Mouse (Mus musculus) cerebellum, postnatal 36 days (tissue): ENCODE results near the gene Wdr4.
"Not testable (repeated sequence)": the region's sequence is repeated elsewhere in the genome, so short reads cannot be mapped to it uniquely, and the experiment has no call there.

ENCODE experiments used
- DNase-seq, 2 experiments: peaks; one replicate each; pipeline ENCODE4 v3.0.0; 2021 to 2022; ENCODE audit warnings: mixed read lengths in 2 of 2

The Wdr4 gene

DNA sequence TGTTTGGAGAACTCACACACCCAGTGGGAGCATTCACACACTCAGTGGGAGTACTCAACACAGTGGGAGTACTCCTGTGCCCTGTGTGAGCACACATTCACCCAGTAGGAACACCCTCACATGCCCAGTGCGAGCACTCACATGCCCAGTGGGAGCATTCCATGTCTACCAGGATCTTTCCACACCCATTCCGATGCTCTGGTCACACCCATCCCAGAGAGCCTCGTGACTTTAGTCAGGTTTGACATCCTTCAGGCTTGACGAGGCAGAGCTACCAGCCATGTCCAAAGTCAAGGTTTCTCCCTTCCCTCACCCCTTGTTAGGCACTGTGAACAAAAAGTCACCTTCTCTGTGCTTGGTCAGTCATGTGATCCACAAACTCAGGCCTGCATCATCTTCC is 15.6 kb upstream of the Wdr4 start:
- no peak for DNase-seq

DNA sequence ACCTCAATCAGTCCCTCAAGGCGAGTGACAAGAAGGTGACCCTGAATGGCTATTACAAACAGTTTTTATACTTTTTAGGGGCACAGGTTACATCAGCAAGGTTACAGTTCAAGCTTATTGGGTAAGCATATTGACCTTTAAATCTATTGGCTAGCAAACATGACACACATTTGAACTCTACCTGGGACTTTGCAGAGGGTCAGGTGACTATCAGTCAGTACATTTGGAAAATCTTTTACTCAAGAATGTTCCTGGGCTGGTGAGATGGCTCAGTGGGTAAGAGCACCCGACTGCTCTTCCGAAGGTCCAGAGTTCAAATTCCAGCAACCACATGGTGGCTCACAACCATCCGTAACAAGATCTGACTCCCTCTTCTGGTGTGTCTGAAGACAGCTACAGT is 12.6 kb upstream of the Wdr4 start:
- not testable (repeated sequence) for DNase-seq

DNA sequence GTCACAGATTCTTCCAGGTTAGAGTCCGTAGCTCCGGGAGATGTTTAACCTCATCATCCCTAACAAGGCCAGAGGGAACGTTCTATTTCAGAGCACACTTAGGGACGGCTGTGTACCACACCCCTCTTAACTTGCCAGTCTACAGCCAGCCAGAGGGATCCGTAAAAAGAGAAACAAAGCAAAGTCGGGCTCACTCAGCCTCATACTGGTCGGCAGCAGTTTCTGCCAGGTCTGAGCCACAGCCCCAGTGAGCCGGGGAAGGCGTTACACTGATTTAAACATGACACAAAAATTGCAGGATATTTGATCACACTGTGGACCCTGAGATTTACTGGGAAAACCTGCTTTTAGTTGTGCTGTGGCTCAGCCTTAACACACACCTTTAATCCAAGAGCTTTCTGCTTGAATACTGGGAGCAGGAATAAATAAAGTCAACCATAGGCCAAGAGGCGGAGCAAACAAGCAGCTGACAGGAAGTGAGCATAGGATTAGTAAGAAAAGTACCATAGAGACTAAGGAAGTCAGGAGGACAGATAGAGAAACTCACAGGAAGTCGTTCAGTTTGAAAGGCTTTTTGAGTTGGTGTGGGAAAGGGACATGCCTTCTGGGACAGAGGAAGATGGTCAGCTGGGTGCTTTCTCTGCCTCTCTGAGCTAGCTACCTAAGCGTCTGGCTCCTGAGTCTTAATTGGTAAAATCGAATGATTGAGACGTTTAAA is 11.8 kb upstream of the Wdr4 start:
- DNase-seq, result no peak

DNA sequence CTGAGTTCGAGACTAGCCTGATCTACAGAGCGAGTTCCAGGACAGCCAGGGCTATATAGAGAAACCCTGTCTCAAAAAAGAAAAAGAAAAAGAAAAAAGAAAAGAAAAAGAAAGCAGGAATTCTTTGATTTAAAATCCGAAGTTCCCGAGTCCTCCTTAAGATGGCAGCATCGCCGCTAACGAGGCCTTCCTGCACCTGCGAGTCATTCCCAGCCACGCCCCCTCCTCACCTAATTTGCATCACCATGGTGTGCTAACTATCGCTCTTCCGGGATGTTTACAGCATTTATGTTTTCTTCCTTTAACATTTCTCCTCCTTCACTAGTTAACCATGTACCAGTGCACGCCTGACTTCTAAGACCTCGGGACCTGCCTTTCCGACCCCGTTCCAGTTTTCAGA is 9.5 kb upstream of the Wdr4 start:
- DNase-seq, result peak in 1 of 2 experiments; percentile 20

DNA sequence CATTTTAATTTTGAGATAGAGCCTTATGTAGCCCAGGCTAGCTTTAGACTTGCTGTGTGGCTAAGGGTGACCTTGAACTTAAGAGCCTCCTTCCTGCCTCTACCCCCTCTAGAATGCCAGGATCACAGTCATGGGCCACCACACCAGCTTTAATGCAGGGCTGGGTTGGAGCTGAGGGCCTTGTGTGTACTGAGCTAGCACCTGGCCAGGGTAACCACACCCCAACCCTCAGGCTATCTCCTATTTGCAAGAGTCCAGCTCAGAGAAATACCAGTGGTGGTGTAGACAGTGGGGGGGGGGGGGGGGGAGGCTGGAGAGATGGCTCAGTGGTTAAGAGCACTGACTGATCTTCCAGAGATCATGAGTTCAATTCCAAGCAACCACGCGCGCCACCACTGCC is 6.0 kb upstream of the Wdr4 start:
- no peak for DNase-seq

DNA sequence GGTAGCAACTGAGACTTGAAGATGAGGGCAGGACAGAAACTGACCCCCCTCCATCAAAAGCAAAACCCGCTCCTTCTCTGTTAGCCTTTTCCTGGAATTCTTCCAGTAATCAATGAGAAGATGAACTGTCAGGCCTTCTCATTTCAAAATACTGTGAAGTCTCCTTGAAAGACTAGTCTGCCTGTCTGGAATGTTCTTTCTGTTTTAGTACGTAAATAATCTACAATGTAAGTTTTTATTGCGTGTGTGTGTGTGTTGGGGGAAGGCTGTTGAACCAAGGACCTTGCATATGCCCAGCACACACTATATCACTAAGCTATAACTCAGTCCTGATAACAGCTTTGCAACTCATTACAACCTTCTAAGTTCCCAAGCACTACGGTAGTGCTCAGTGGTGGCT is 5.3 kb upstream of the Wdr4 start:
- DNase-seq, result no peak

DNA sequence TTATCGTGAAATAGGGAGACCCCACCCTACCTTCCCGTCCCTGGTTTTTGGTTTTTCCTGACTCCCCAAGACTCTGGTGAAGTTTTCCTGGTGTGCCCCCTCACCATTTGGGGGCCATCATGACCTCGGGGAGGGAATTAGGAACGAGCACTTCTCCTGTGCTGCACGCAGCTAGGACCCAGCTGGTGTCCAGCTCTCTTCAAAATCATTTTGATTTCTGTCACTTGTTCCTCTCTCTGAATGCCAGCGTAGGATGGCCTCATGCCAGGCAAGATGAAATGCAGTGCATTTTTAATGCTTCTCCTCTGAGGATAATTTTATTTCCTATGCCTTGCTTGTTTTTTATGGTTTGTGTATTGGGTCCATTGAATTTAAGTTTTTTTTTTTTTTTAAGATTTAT is 2.2 kb upstream of the Wdr4 start:
- DNase-seq, result peak; percentile 39 to 40

DNA sequence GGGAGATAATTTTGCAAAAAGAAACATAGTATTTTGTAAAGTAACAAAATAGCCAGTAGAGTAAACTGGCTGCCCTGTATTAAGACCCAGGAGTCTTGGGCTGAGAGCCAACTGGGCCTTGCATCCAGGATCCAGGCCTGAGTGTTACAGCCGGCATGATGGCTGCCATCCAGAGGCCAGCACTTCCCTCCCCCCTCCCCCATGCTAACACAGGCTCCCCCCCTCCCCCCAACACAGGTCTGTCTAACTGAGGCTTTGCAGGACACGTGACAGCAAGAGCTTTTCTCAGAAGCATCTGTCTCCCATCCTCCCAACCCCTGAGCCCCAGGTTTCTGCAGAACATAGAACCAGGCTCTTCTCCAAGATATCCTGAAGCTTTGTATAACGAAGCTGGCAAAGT is 1.1 kb upstream of the Wdr4 start:
- DNase-seq, result peak; percentile 86 to 87

DNA sequence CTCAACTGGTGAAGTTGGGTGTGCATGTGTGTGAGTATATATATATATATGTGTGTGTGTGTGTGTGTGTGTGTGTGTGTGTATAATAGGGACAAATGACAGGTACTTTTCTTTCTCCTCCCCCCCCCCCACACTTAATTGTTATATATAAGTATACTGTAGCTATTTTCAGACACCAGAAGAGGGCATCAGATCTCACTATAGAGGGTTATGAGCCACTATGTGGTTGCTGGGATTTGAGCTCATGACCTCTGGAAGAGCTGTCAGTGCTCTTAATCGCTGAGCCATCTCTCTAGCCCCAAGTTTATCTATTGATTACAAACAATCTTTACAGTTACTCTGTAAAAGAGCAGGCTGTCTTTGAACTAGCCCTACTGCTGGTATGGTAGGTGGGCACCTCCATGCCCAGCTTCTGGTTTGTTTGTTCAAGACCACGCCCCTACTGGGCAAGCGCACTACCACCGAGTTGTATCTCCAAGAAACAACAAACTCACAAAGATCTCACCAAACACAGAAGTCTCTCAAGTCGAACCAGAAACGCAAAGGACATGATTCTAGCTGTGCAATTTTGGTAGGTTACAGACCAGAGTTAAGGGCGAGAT is 335 bp downstream of the Wdr4 start:
- DNase-seq, result no peak

DNA sequence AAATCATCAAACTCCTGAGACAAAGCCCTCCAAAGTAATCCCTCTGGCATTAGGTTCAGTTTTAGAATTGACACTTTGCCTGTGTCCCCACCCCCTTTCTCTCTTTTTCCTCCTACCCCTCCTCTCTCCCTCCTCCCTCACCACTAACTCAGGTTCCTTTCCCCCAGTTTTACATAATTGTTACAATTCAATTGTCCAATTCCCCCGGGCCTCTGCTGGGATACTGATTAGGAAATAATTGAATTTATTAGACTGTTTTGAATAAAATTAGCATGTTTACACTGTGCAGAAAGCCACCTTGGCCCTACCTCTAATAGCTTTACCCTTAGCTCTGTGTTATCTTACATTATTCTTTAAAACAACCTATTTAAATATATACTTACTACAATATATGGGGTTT is 5.1 kb downstream of the Wdr4 start:
- DNase-seq, result no peak

DNA sequence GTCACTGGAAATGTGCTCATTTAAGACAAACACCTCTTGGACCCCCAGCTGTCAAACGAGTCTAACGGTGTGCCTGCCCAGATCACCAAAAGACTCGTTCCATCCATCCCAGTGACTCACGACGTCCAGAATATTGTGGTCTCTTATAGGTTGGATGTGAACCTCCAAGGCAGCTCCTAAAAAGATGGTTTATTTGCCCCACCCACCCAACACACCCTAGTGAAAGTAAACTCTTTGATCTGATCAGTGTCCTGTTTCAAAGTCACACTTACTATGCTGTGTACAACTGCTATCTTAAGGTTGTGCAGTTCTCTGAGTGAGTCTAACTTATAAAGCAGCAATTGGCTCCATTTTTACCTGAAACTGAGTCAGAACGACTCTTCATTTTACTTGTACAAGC is 7.2 kb downstream of the Wdr4 start:
- no peak for DNase-seq

DNA sequence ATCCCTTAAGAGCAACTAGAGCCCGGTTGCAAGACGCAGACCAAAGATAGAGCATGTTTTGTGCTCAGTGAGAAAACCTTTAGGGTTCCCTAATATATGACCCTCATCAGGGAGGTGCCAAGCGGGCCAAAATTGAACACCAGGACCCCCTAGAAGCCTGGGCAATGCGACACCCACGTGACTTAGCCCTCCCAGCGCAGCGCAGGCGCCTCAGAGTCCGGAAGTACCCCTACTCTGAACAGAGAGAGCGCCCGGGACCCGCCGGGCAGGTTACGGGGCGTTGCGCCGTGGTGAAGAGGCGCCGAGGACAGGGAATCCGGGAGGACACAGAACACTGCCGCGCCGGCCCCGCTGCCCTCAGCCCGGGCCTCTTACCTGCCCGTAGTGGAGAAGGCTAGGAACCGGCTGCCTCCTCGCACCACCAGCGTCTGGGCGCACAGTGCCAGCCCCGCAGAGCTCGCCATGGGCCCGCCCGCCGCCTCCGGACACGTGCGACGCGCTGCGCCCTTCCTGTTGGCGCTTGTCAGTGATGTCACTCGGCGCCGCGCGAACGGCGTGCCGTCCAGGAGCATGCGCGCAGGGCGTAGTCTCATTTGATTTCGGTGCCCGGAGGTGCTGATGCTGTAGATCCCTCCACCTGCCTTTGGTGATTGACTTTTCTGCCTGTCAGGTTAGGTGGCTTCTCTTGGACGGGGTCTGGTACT is 7.8 kb downstream of the Wdr4 start:
- peak; percentile 86 to 90 for DNase-seq

DNA sequence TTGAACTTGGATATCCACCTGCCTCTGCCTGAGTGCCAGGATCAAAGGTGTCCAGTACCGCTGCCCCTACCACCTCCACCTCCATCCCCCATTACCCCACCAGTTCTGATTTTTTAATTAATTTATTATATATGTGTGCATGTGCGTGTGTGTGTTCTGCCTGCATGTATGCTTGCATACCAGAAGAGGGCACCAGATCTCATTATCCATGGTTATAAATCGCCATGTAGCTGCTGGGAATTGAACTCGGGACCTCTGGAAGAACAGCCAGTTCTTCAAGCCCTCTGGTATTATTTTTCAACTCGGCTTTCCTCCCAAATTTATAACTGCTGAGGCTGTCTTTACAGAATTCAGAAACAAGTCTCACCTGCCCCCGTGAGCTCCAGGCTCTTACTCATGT is 8.8 kb downstream of the Wdr4 start:
- no peak for DNase-seq

DNA sequence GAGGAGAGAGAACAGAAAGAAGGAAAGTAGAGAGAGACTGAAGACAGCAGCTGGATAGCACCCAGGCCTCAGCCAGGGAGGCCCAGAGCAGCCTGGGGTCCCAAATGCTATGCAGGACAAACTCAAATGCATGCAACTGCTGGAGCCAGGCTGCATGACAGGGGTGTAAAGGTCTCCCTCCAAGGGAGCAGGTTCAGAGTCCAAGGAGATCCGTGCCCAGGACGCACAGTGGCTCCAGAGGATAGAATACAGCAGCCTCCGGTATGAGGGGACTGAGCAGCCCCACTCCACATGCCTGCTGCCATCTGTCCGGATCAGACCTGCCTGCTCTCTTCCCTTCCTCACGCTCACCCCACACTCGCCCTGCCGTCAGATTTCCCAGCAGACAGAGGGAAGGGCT is 13.5 kb downstream of the Wdr4 start:
- DNase-seq, result no peak

DNA sequence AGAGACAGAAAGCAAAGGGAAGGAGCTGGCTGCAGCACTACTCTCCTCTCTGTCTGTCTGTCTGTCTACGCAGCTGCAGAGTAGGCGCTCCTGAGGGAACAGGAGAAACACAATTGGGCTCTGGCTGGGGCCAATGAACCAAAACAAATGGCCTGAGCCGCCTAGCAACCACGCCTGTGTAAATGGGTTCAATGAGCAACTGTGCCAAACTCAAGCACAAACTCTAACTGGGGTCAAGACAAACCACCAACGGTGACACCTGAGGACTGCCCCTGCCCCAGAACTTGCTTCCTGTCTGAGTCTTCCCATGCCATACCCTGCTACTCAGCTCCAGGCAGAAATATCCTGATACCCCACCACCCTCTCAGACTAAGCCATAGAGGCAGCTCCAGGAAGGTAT is 14.8 kb downstream of the Wdr4 start:
- no peak for DNase-seq

DNA sequence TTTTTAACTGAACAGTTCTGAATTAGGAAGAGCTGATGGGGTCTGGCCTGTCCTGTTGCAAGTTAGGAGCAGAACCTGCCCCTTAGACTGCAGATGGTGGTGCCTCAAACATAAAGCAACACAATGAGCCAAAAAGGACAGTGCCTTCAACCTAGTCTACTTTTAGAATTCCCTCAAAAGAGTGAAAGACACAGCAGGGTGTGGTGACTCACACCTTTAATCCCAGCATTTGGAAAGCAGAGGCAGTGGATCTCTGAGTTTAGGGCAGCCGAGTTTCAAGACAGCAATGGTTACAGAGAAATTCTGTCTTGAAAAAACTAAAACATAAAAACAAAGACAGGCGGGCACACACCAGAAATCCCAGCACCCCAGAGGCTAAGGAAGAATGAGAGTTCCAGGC is 15.8 kb downstream of the Wdr4 start:
- DNase-seq, result no peak

DNA sequence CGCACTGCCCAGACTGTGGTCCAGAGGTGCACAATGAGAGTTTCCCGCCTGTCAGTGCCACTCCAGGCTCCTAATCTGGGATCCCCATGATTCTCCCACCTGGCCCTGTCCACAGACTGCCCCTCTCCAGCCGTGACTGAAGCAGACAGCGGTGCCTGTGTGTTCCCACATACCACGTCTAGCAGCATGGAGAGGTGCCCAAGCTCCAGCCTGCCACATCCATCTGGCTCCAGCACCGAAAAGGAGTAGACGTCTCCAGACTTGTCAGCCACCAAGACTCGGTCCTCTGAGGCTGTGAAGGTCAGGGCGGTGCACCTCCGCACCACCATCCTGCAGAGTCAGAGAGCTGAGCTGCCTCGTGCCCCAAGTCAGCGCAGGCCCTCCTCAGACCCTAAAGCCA is 16.4 kb downstream of the Wdr4 start:
- no peak for DNase-seq

DNA sequence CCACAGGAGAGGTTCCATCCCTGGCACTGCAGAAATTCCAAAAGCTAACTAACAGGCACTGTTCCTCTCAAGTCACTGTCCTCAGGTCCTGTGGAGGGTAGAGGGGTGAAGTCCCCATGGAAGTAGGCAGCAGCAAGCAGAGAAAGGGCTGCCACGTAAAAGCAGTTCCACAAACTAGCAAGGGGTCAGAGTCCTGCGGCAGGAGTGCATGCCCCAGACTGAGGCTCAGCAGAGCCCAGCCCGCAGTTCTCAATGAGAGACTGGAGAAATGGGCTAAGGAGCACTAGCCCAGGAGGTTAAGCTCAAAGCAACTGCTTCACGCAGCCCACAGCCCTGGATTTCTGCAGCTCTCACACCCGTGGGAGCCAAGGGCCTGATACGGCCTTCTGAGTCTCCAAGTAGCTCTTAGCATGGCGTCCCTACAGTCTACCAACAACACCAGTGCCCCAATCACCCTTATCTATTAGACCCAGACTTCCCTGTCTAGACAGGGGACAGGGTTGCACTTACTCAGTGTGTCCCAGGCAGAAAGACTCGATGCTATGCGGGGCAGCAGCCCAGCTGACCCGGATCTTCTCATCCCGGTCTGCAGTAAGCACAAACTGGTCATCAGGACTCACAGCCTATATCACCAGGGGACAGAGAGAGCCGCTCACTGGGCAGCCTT is 17.4 kb downstream of the Wdr4 start:
- no peak for DNase-seq

DNA sequence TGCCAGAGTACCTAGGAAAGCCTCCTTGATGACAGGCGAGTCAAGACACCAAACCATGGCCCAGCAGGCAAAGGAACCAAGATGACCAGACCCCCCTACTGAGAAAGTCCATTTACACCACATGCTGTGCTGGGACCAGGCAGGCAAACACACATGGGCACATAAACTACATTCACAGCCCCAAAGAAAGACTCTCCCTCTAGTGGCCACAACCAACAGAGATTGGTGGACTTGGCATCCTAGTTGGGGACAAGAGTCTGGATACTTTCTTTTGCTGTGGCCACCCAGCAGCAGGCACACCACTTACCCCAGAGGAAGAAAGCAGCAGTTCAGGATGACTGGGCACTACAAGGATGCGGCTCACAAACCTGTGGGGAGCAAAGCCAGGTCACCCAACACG is 18.9 kb downstream of the Wdr4 start:
- no peak for DNase-seq

DNA sequence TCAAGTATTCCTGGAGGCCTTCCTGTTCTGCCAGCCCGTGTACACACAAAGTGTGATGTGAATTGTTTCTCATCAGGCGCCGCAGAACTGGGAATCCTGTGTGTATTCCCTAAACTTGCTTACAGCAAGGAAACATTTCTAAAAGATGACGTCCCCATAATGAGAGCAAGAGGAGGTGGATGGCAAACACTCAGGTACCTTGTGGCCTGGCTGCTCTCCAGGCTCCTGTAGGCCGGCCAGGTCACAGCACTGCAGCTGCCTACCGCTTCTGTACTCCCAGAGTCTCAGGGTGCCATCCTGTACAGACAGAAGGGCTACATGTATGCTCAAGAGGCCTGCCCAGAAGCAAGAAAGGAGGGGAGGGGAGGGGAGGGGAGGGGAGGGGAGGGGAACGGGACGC is 19.4 kb downstream of the Wdr4 start:
- no peak for DNase-seq

DNA sequence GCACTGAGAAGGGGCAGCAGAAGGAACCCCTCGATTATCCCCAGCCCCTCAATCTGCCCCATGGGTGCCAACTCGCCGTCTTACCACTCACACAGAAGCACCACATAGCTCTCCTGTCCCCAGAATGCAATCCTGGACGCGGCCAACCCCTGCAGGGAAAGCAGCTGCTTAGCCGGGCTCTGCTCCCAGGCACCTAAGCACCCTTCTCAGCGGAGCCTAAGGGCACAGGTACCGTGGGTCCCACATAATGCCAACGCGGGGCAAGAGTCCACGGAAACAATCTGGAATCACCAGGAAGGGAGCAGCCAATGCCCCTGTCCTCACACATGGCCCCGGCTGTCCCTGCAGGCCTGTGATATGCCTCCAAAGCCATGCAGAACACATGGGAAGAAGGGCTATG is 20.1 kb downstream of the Wdr4 start:
- DNase-seq, result peak; percentile 40 to 46

DNA sequence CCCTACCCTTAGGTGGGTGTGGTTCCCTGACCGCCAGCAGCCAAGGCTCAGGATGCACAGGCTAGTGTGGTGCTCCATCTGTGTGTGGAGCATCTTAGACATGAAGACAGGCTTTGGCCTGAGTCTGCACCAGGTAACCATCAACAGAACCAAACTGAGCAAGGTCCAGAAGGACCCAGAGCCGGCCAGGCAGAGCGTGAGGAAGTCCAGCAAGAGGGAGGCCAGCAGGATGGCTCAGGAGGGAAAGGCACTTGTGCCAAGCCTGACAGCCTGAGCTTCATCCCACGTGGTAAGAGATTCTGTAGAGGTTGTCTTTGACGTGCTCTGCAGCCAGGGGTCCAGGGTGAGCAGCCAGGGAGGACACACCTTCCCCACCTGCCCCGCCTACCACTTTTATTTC is 22.1 kb downstream of the Wdr4 start:
- peak; percentile 47 to 53 for DNase-seq

DNA sequence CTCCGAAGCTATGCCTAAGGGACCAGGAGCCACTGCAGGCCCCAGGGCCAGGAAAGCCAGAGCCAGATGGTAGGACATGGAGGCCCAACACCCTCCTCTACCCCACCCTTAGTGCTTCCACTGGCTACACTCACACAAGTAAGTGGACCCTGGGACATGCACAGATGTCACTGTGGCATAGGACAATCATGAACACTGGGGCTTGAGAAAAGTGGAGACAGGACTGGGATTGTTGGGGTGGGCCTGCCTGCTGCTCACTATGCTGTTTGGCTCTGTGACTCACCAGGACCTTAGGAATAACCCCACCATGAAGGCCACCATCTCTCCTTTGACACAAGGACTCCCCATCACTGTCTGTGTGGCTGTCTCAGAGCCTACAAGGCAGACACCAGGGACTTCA is 24.8 kb downstream of the Wdr4 start:
- DNase-seq, result no peak

DNA sequence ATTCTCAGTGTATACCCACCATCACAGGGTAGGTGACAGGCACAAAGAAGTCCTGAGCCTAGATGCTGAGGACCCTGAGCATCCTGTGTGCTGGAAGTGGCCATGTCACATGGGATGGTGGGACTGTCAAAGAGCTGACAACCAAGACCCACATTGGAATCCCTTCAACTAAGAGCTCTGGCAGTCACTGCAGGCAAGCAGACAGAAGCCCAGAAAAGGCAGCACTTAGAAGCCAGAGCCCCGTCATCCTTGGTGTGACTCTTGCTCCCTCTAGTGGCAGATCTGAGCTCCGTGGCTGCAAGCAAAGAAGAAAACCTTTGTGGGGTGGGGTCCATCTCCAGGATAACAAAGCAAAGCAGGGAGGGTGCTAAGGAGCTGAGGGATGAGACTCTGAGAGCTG is 27.4 kb downstream of the Wdr4 start:
- peak; percentile 77 to 83 for DNase-seq
